Mouse (Mus musculus): Measurements from ENCODE around the gene Naa40.

Gene Naa40

GRCm38 (mm10) chr19:7178841-7179452, 62.0 kb downstream of the Naa40 start:
- DNase-seq = no peak

GRCm38 (mm10) chr19:7177804-7178511, 63.0 kb downstream of the Naa40 start:
- no peak for DNase-seq

GRCm38 (mm10) chr19:7176041-7176696, 64.8 kb downstream of the Naa40 start:
- no peak for DNase-seq
